ENCODE assay signal across 8 mouse cellular contexts in the genomic region with DNA sequence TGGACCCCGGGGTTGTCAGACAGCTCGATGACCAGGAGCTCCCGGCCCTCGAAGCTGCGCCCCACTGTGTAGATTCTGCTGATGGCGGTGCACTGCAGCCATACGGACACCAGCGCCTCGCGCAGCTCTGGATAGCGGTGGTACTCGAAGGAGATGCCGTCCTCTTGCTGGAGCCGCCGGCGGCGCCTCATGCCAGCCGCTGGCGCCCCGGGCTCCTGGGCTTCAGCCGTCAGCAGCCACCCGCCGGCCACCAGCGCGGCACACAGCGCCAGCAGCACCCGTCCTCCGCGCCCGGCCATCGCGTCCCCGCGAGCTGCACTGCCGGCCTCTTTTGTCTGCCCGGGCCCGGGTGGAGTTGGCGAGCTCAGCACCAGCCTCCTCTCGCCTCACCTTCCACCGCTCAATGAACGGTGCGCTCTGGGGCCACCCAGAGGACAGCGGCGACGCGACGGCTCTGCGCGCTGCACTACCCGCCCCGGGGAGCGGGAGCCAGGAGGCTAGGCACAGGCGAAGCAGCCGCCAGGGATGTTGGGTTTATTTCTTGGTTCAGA. TPM values are rescaled to one million over a fixed set of nuclear protein-coding genes. Genes with fewer than 3 reads are reported as not detected.
DNase-seq lines count a peak whose midpoint lies in the region; ATAC-seq lines count a peak whose summit lies in the region.

Gene Cpe, minus strand, starts transcription at position 404 of the 551 bp plus-strand sequence.

- H3K27ac ChIP-seq in liver, embryonic 15.5 days (replicated peaks): no peak within 1 kb of the TSS
- H3K27ac ChIP-seq in neural tube, embryonic 14.5 days (ENCODE audit: low read depth, low read length): peak within 1 kb of the TSS; percentile 98

- peak within 1 kb of the TSS; percentile 40 for H3K4me3 ChIP-seq in liver, embryonic 15.5 days (replicated peaks)
- H3K4me3 ChIP-seq in neural tube, embryonic 14.5 days (ENCODE audit: low read depth, low read length): peak within 1 kb of the TSS; percentile 79

- H3K4me2 ChIP-seq in liver, embryonic 15.5 days: peak within 1 kb of the TSS; percentile 65
- H3K4me2 ChIP-seq in neural tube, embryonic 14.5 days (ENCODE audit: low read depth, low read length): peak within 1 kb of the TSS; percentile 62

- no peaks in the 10 kb centered on the region for H3K36me3 ChIP-seq in liver, embryonic 15.5 days (replicated peaks)
- H3K36me3 ChIP-seq in neural tube, embryonic 14.5 days (ENCODE audit: control insufficient read depth, insufficient read depth, low read length): no peaks in the 10 kb centered on the region

- peak; percentile 88 for DNase-seq in MN1 (ENCODE audit: low spot score)
- peak; percentile 93 for DNase-seq in cerebellum, adult 8-10 months
- DNase-seq in heart, postnatal 36 days: peak; percentile 77 to 85
- peak; percentile 85 for DNase-seq in layer of hippocampus, adult 11-12 months (ENCODE audit: low spot score)
- peak; percentile 39 for DNase-seq in thymus, postnatal 0 days (ENCODE audit: low spot score)

- peaks cover 39% of the 10 kb centered on the region for H3K27me3 ChIP-seq in liver, embryonic 15.5 days
- H3K27me3 ChIP-seq in neural tube, embryonic 14.5 days (ENCODE audit: control insufficient read depth, insufficient read depth, low read length): no peaks in the 10 kb centered on the region

- H3K9me3 ChIP-seq in liver, embryonic 15.5 days (replicated peaks): no peaks in the 10 kb centered on the region
- no peaks in the 10 kb centered on the region for H3K9me3 ChIP-seq in neural tube, embryonic 14.5 days (ENCODE audit: control insufficient read depth, low read length)

- H3K4me1 ChIP-seq in liver, embryonic 15.5 days (replicated peaks): peaks cover 5% of the 10 kb centered on the region; the same call in 1 of the 2 replicates
- peaks cover 12% of the 10 kb centered on the region; the same call in 1 of the 2 replicates for H3K4me1 ChIP-seq in neural tube, embryonic 14.5 days (ENCODE audit: control insufficient read depth, insufficient read depth, low read length)

- H3K9ac ChIP-seq in liver, embryonic 15.5 days: no peak within 1 kb of the TSS
- peak within 1 kb of the TSS; percentile 84 for H3K9ac ChIP-seq in neural tube, embryonic 14.5 days (replicated peaks; ENCODE audit: low read depth, low read length)

- peak; percentile 92 for ATAC-seq in frontal cortex, adult (ENCODE audit: low TSS enrichment)
- ATAC-seq in liver, embryonic 15.5 days (ENCODE audit: insufficient read depth): peak; percentile 61
- ATAC-seq in neural tube, embryonic 14.5 days (ENCODE audit: low read depth): peak; percentile 99

- under 1% methylated on average over 54 of the region's 54 CpGs for WGBS in liver, embryonic 15.5 days (ENCODE audit: insufficient replicate concordance)
- WGBS in neural tube, embryonic 14.5 days: under 1% methylated on average over 54 of the region's 54 CpGs

- intact Hi-C loops in heart, postnatal 36 days (cut with DNase I): loop anchor here (1.0 to 5.0 kb wide), 5 partner anchors 22 to 250 kb away; partner anchors contain the start of gene Msmo1

RNA-seq across cellular contexts. Expression of gene Cpe, which starts in this region (rescaled TPM):
- 100 to 1,000 TPM; 267 to 294 TPM for total RNA-seq in heart, postnatal 36 days (2021)
- 3.4 and 3.9 TPM in 2 replicates for polyA plus RNA-seq in liver, embryonic 15.5 days (2015; fragmentation: Nextera tagmentation; extraction: Ambion mirVana)
- polyA plus RNA-seq in neural tube, embryonic 14.5 days (2014; fragmentation: Nextera tagmentation; extraction: Ambion mirVana): 826 and 848 TPM in 2 replicates
- 15.3 and 17.8 TPM in 2 replicates for polyA plus RNA-seq in thymus, postnatal 0 days (2015; fragmentation: Nextera tagmentation; extraction: Ambion mirVana)

Comparison
In these comparisons a context has a peak if more than half of its experiments do, and no peak if none do; other contexts are left out.
1. RNA of gene Cpe (polyA plus RNA-seq): 826 to 848 TPM in neural tube, embryonic 14.5 days; 15.3 to 17.8 TPM in thymus, postnatal 0 days and 3.4 to 3.9 TPM in liver, embryonic 15.5 days; every median in the first group is over 10 times any median in the second.
2. DNase-seq: peak in every context shown above with its lines; median percentile 93 in cerebellum, adult 8-10 months; 88 in MN1; 85 in layer of hippocampus, adult 11-12 months; 81 in heart, postnatal 36 days; 39 in thymus, postnatal 0 days.
3. Peak in every context shown above with its lines, with median percentiles within 50 percentile points of each other: ATAC-seq.